Mouse (Mus musculus) hindbrain, embryonic 14.5 days (tissue): Measurements from ENCODE around the gene Rpl13a. TPM values are rescaled to one million over a fixed set of nuclear protein-coding genes. Genes with fewer than 3 reads are reported as not detected.

Experiments
- ATAC-seq: fragments of 200-750 bp; cut with Nextera tagmentation; 2 replicates; pipeline ENCODE4 v1.8.0; 2017; ENCODE audit warnings: moderate number of reproducible peaks, mild to moderate bottlenecking, moderate TSS enrichment, moderate library complexity; ENCODE audit not compliant: low FRiP score
- DNase-seq: peaks from one replicate; pipeline ENCODE4 v3.0.0-alpha.2; 2015; ENCODE audit warnings: low spot score
- H3K27ac ChIP-seq: fragments of 300-500 bp; sonication (generic); 2 replicates; pipeline ENCODE4 v1.5.1; 2014; ENCODE audit warnings: mild to moderate bottlenecking, moderate library complexity
- H3K27me3 ChIP-seq: fragments of 300-500 bp; sonication (generic); 2 replicates; pipeline ENCODE4 v1.6.1; 2014; ENCODE audit warnings: mild to moderate bottlenecking, low read length, mixed read lengths; ENCODE audit not compliant: control insufficient read depth, insufficient read depth
- H3K36me3 ChIP-seq: fragments of 300-500 bp; sonication (generic); replicated peaks from 2 replicates; pipeline ENCODE4 v1.6.1; 2014; ENCODE audit not compliant: control insufficient read depth, insufficient read depth
- H3K4me1 ChIP-seq: fragments of 300-500 bp; sonication (generic); replicated peaks from 2 replicates; pipeline ENCODE4 v1.6.1; 2014; ENCODE audit warnings: antibody characterized with exemption, low read length, mixed read lengths; ENCODE audit not compliant: control insufficient read depth, insufficient read depth
- H3K4me2 ChIP-seq: fragments of 300-500 bp; sonication (generic); replicated peaks from 2 replicates; pipeline ENCODE4 v1.6.1; 2014; ENCODE audit warnings: mild to moderate bottlenecking, moderate library complexity
- H3K4me3 ChIP-seq: fragments of 300-500 bp; sonication (generic); replicated peaks from 2 replicates; pipeline ENCODE4 v1.5.1; 2014; ENCODE audit warnings: mild to moderate bottlenecking, low read length
- H3K9ac ChIP-seq: fragments of 300-500 bp; sonication (generic); 2 replicates; pipeline ENCODE4 v1.6.1; 2014
- H3K9me3 ChIP-seq: fragments of 300-500 bp; sonication (generic); 2 replicates; pipeline ENCODE4 v1.6.1; 2016; ENCODE audit warnings: low read length; ENCODE audit not compliant: control insufficient read depth
- WGBS: fragments of 180-500 bp; shearing (Covaris S2); extraction: QIAGEN DNeasy Blood & Tissue Kit; methylation state at CpG from one replicate; pipeline ENCODE4 v1.1.7; 2014; 5-methylcytosine and 5-hydroxymethylcytosine counted together
- polyA plus RNA-seq: library from polyadenylated mRNA; unstranded; fragments of >200 nt; fragmentation: Nextera tagmentation; extraction: Ambion mirVana; gene quantifications from 2 replicates; pipeline ENCODE4 v1.2.1, GENCODE M21; 2014

The Rpl13a gene
- polyA plus RNA-seq, 1 experiment from 2014 or later = 835 TPM

- DNase-seq (no peak), ATAC-seq (no peak)
- no peaks in the 10 kb centered on the region for H3K4me1 ChIP-seq
- no peak overlapping the region for H3K4me2 ChIP-seq
- no peak overlapping the region for H3K9ac ChIP-seq
- no peaks in the 10 kb centered on the region for H3K27me3 ChIP-seq
- no peak overlapping the region for H3K27ac ChIP-seq
- WGBS = 71% methylated on average over 12 of the region's 12 CpGs
- no peak overlapping the region for H3K4me3 ChIP-seq
- H3K9me3 ChIP-seq = no peaks in the 10 kb centered on the region
- no peaks in the 10 kb centered on the region for H3K36me3 ChIP-seq
Observed at GRCm38 (mm10) chr7:45092828-45093515, 35.6 kb downstream of the Rpl13a start.

GRCm38 (mm10) chr7:45092048-45092447 lies 36.5 kb downstream of the Rpl13a start, which contains the start of gene Rcn3:
Gene Rcn3 (minus strand): TSS chr7:45092221.
- no peaks in the 10 kb centered on the region for H3K36me3 ChIP-seq
- no peaks in the 10 kb centered on the region for H3K27me3 ChIP-seq
- peak within 1 kb of the TSS; percentile 52 for H3K4me2 ChIP-seq
- 0% methylated on average over 16 of the region's 16 CpGs for WGBS
- H3K9me3 ChIP-seq = no peaks in the 10 kb centered on the region
- no peak within 1 kb of the TSS for H3K27ac ChIP-seq
- no peaks in the 10 kb centered on the region for H3K4me1 ChIP-seq
- peak within 1 kb of the TSS; percentile 32 for H3K9ac ChIP-seq
- H3K4me3 ChIP-seq = peak within 1 kb of the TSS; percentile 35
- ATAC-seq (peak; percentile 92), DNase-seq (peak; percentile 86)

GRCm38 (mm10) chr7:45091001-45091990 lies 37.3 kb downstream of the Rpl13a start:
- no peaks in the 10 kb centered on the region for H3K27me3 ChIP-seq
- H3K9ac ChIP-seq = peak overlapping the region; percentile 32
- no peaks in the 10 kb centered on the region for H3K9me3 ChIP-seq
- peak overlapping the region; percentile 52 for H3K4me2 ChIP-seq
- no peak overlapping the region for H3K27ac ChIP-seq
- ATAC-seq = peak; percentile 32; the same call in 1 of the 2 replicates
- H3K36me3 ChIP-seq = no peaks in the 10 kb centered on the region
- no peak for DNase-seq
- H3K4me1 ChIP-seq = no peaks in the 10 kb centered on the region
- 17% methylated on average over 35 of the region's 35 CpGs for WGBS
- H3K4me3 ChIP-seq = peak overlapping the region; percentile 35

- ATAC-seq (no peak), DNase-seq (no peak)
- H3K4me2 ChIP-seq = peak overlapping the region; percentile 52
- no peak overlapping the region for H3K27ac ChIP-seq
- peak overlapping the region; percentile 35; the same call in 1 of the 2 replicates for H3K4me3 ChIP-seq
- no peaks in the 10 kb centered on the region for H3K27me3 ChIP-seq
- H3K4me1 ChIP-seq = no peaks in the 10 kb centered on the region
- H3K36me3 ChIP-seq = no peaks in the 10 kb centered on the region
- H3K9ac ChIP-seq = no peak overlapping the region
- 82% methylated on average over 13 of the region's 13 CpGs for WGBS
- no peaks in the 10 kb centered on the region for H3K9me3 ChIP-seq
Observed at GRCm38 (mm10) chr7:45090251-45090977, 38.1 kb downstream of the Rpl13a start.

GRCm38 (mm10) chr7:45088597-45088996 lies 40.0 kb downstream of the Rpl13a start:
- no peaks in the 10 kb centered on the region for H3K9me3 ChIP-seq
- 95% methylated on average over 17 of the region's 17 CpGs for WGBS
- no peak overlapping the region for H3K4me2 ChIP-seq
- DNase-seq (no peak), ATAC-seq (no peak)
- H3K4me3 ChIP-seq = no peak overlapping the region
- no peaks in the 10 kb centered on the region for H3K27me3 ChIP-seq
- H3K9ac ChIP-seq = no peak overlapping the region
- no peaks in the 10 kb centered on the region for H3K4me1 ChIP-seq
- no peaks in the 10 kb centered on the region for H3K36me3 ChIP-seq
- no peak overlapping the region for H3K27ac ChIP-seq

GRCm38 (mm10) chr7:45086084-45086483 lies 42.5 kb downstream of the Rpl13a start:
- no peak for ATAC-seq
- H3K4me3 ChIP-seq = no peak overlapping the region
- no peaks in the 10 kb centered on the region for H3K4me1 ChIP-seq
- H3K27me3 ChIP-seq = no peaks in the 10 kb centered on the region
- H3K4me2 ChIP-seq = no peak overlapping the region
- no peaks in the 10 kb centered on the region for H3K36me3 ChIP-seq
- no peaks in the 10 kb centered on the region for H3K9me3 ChIP-seq
- H3K9ac ChIP-seq = no peak overlapping the region
- DNase-seq = no peak
- no peak overlapping the region for H3K27ac ChIP-seq
- whole genome bisulfite sequencing = 77% methylated on average over 4 of the region's 4 CpGs

GRCm38 (mm10) chr7:45083300-45083890 lies 45.2 kb downstream of the Rpl13a start:
- Histone ChIP-seq H3K4me3 (no peak overlapping the region), H3K9ac (no peak overlapping the region; the same call in 1 of the 2 replicates), H3K36me3 (no peaks in the 10 kb centered on the region; the same call in 1 of the 2 replicates), H3K27ac (no peak overlapping the region), H3K4me2 (no peak overlapping the region), H3K27me3 (no peaks in the 10 kb centered on the region), H3K4me1 (no peaks in the 10 kb centered on the region), H3K9me3 (no peaks in the 10 kb centered on the region)
- DNase-seq (no peak), ATAC-seq (no peak)
- 79% methylated on average over 22 of the region's 22 CpGs for WGBS

GRCm38 (mm10) chr7:45082401-45083299 lies 45.9 kb downstream of the Rpl13a start:
- H3K9ac ChIP-seq = no peak overlapping the region
- ATAC-seq (no peak), DNase-seq (no peak)
- H3K27me3 ChIP-seq = no peaks in the 10 kb centered on the region
- no peak overlapping the region for H3K4me2 ChIP-seq
- H3K4me3 ChIP-seq = no peak overlapping the region
- H3K9me3 ChIP-seq = no peaks in the 10 kb centered on the region
- 70% methylated on average over 25 of the region's 25 CpGs for WGBS
- no peaks in the 10 kb centered on the region for H3K4me1 ChIP-seq
- H3K36me3 ChIP-seq = peaks cover 2% of the 10 kb centered on the region; the same call in 1 of the 2 replicates
- H3K27ac ChIP-seq = peak overlapping the region; percentile 28; the same call in 1 of the 2 replicates
